24 mouse cellular contexts compared by ENCODE assay signal in the genomic region with DNA sequence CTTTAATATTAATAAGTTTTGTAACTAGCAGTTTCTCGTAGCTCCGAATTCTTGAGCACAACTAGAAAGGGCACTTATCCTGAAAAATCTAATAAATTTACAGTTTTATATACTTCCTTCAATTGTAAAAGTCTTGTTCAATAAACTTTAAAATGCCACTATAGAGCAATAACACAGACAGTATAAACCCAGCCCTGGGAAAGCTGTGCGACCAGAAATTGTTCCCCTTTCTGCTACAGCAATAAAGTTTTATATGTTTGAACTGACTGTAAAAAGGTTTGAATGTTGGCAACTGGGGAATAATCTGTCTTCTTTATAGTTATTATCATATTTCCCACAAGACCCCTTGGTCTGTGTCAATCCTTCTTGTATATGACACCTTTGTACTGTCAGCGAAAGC.
DNase-seq lines count a peak whose midpoint lies in the region; ATAC-seq and TF ChIP-seq lines count a peak whose summit lies in the region.
"Had no signal": no experiment of that assay in that cellular context is flagged by ENCODE, and none has a peak within 500 bp of the region (broad histone marks: within the 10 kb centered on the region; RNA-seq: fewer than 3 reads in every experiment).

No protein-coding gene starts in this region.

- no peak overlapping the region for H3K4me3 ChIP-seq in midbrain, embryonic 15.5 days
- H3K4me3 ChIP-seq in midbrain, embryonic 14.5 days (replicated peaks; ENCODE audit: low read depth, low read length) = no peak overlapping the region
- H3K4me3 ChIP-seq in intestine, embryonic 16.5 days (ENCODE audit: low read length) = no peak overlapping the region
- H3K4me3 ChIP-seq in limb, embryonic 13.5 days = no peak overlapping the region
- no peak overlapping the region for H3K4me3 ChIP-seq in thymus, adult 2 months (ENCODE audit: control insufficient read depth, insufficient read depth, low read length)
- H3K4me3 ChIP-seq: embryonic facial prominence, embryonic 15.5 days; erythroblast, embryonic 14.5 days; forebrain, embryonic 10.5 days; forebrain, embryonic 15.5 days; heart, adult 2 months; heart, embryonic 15.5 days; hindbrain, embryonic 15.5 days had no signal

- TF ChIP-seq POLR2A in thymus, adult 2 months (IDR thresholded peaks at IDR 0.05; ENCODE audit: control insufficient read depth, extremely low read depth, insufficient read depth, low read length, poor library complexity) = no peak

- 80% methylated on average over 4 of the region's 4 CpGs for WGBS in midbrain, embryonic 15.5 days
- 81% methylated on average over 4 of the region's 4 CpGs for WGBS in midbrain, embryonic 14.5 days
- 72% methylated on average over 4 of the region's 4 CpGs for WGBS in intestine, embryonic 16.5 days
- 31% methylated on average over 4 of the region's 4 CpGs for WGBS in limb, embryonic 13.5 days
- 97% methylated on average over 4 of the region's 4 CpGs for WGBS in thymus, adult 2 months

- H3K9ac ChIP-seq in midbrain, embryonic 15.5 days = no peak overlapping the region
- H3K9ac ChIP-seq in midbrain, embryonic 14.5 days (replicated peaks; ENCODE audit: low read length) = no peak overlapping the region
- no peak overlapping the region for H3K9ac ChIP-seq in intestine, embryonic 16.5 days (ENCODE audit: low read depth, low read length)
- no peak overlapping the region for H3K9ac ChIP-seq in limb, embryonic 13.5 days
- H3K9ac ChIP-seq: embryonic facial prominence, embryonic 15.5 days; forebrain, embryonic 15.5 days; heart, embryonic 15.5 days; hindbrain, embryonic 15.5 days had no signal

- no peaks in the 10 kb centered on the region for H3K36me3 ChIP-seq in midbrain, embryonic 15.5 days (replicated peaks)
- no peaks in the 10 kb centered on the region for H3K36me3 ChIP-seq in midbrain, embryonic 14.5 days (ENCODE audit: control insufficient read depth, insufficient read depth, low read length)
- H3K36me3 ChIP-seq in intestine, embryonic 16.5 days (ENCODE audit: control insufficient read depth, insufficient read depth, low read length) = no peaks in the 10 kb centered on the region
- no peaks in the 10 kb centered on the region for H3K36me3 ChIP-seq in limb, embryonic 13.5 days
- H3K36me3 ChIP-seq in thymus, adult 2 months (ENCODE audit: control insufficient read depth, insufficient read depth, low read length) = no peaks in the 10 kb centered on the region
- H3K36me3 ChIP-seq: embryonic facial prominence, embryonic 15.5 days; forebrain, embryonic 15.5 days; heart, embryonic 15.5 days; hindbrain, embryonic 15.5 days had no signal

- no peak overlapping the region for H3K4me2 ChIP-seq in midbrain, embryonic 15.5 days
- H3K4me2 ChIP-seq in midbrain, embryonic 14.5 days (ENCODE audit: low read length) = no peak overlapping the region
- H3K4me2 ChIP-seq in intestine, embryonic 16.5 days (ENCODE audit: low read depth, low read length) = no peak overlapping the region
- no peak overlapping the region for H3K4me2 ChIP-seq in limb, embryonic 13.5 days (replicated peaks)
- H3K4me2 ChIP-seq: embryonic facial prominence, embryonic 15.5 days; forebrain, embryonic 15.5 days; heart, embryonic 11.5 days; heart, embryonic 15.5 days; hindbrain, embryonic 15.5 days had no signal

- no peak for TF ChIP-seq CTCF in thymus, adult 2 months (IDR thresholded peaks at IDR 0.05; ENCODE audit: borderline replicate concordance, control insufficient read depth, extremely low read depth, insufficient read depth, low read length, poor library complexity)

- no peaks in the 10 kb centered on the region for H3K27me3 ChIP-seq in midbrain, embryonic 15.5 days (replicated peaks)
- H3K27me3 ChIP-seq in midbrain, embryonic 14.5 days (ENCODE audit: control insufficient read depth, insufficient read depth, low read length) = no peaks in the 10 kb centered on the region
- H3K27me3 ChIP-seq in intestine, embryonic 16.5 days (replicated peaks; ENCODE audit: control insufficient read depth, insufficient read depth, low read length) = no peaks in the 10 kb centered on the region
- H3K27me3 ChIP-seq in limb, embryonic 13.5 days = peaks cover 61% of the 10 kb centered on the region
- no peaks in the 10 kb centered on the region for H3K27me3 ChIP-seq in thymus, adult 2 months (ENCODE audit: control insufficient read depth, insufficient read depth, low read length)
- H3K27me3 ChIP-seq: CH12.LX; embryonic facial prominence, embryonic 15.5 days; forebrain, embryonic 15.5 days; heart, embryonic 15.5 days; hindbrain, embryonic 15.5 days; Patski had no signal

- 0 out of 2 replicates have a peak overlapping the region, but pooled peaks have one; percentile 11 for H3K27ac ChIP-seq in midbrain, embryonic 15.5 days
- no peak overlapping the region for H3K27ac ChIP-seq in midbrain, embryonic 14.5 days (replicated peaks; ENCODE audit: low read depth, low read length)
- H3K27ac ChIP-seq in intestine, embryonic 16.5 days (ENCODE audit: low read length) = no peak overlapping the region
- no peak overlapping the region for H3K27ac ChIP-seq in limb, embryonic 13.5 days
- H3K27ac ChIP-seq in thymus, adult 2 months (ENCODE audit: control insufficient read depth, insufficient read depth, low read length) = no peak overlapping the region
- H3K27ac ChIP-seq: embryonic facial prominence, embryonic 15.5 days; forebrain, embryonic 10.5 days; forebrain, embryonic 15.5 days; heart, adult 2 months; heart, embryonic 15.5 days; hindbrain, embryonic 15.5 days had no signal

- peaks cover 49% of the 10 kb centered on the region for H3K4me1 ChIP-seq in midbrain, embryonic 15.5 days
- H3K4me1 ChIP-seq in midbrain, embryonic 14.5 days (ENCODE audit: control insufficient read depth, insufficient read depth, low read length) = peaks cover 44% of the 10 kb centered on the region
- peaks cover 9% of the 10 kb centered on the region for H3K4me1 ChIP-seq in intestine, embryonic 16.5 days (ENCODE audit: control insufficient read depth, insufficient read depth, low read length)
- peaks cover 39% of the 10 kb centered on the region for H3K4me1 ChIP-seq in limb, embryonic 13.5 days
- H3K4me1 ChIP-seq in thymus, adult 2 months (replicated peaks; ENCODE audit: control insufficient read depth, insufficient read depth, low read length) = no peaks in the 10 kb centered on the region

- no peaks in the 10 kb centered on the region for H3K9me3 ChIP-seq in midbrain, embryonic 15.5 days
- H3K9me3 ChIP-seq in midbrain, embryonic 14.5 days (ENCODE audit: control insufficient read depth, low read length) = no peaks in the 10 kb centered on the region
- no peaks in the 10 kb centered on the region for H3K9me3 ChIP-seq in intestine, embryonic 16.5 days (ENCODE audit: control insufficient read depth, low read length)
- H3K9me3 ChIP-seq in limb, embryonic 13.5 days = peaks cover 6% of the 10 kb centered on the region; the same call in 1 of the 2 replicates
- H3K9me3 ChIP-seq: embryonic facial prominence, embryonic 15.5 days; forebrain, embryonic 10.5 days; forebrain, embryonic 15.5 days; heart, embryonic 15.5 days; hindbrain, embryonic 15.5 days had no signal

- DNase-seq in midbrain, embryonic 14.5 days = no peak
- DNase-seq in adrenal gland, postnatal 10 days = no peak
- DNase-seq in adrenal gland, postnatal 25 days = no peak
- DNase-seq in thymus, adult 2 months = no peak
- DNase-seq: adrenal gland, postnatal 36 days; cerebellum, adult 2 months; cerebellum, postnatal 10 days; embryo, embryonic 11 days; gastrocnemius, postnatal 14 days; heart, adult 2 months; heart, postnatal 14 days had no signal

- no peak for ATAC-seq in midbrain, embryonic 15.5 days (replicated peaks)
- no peak for ATAC-seq in midbrain, embryonic 14.5 days (ENCODE audit: low FRiP score, low TSS enrichment)
- ATAC-seq in intestine, embryonic 16.5 days = peak; percentile 54; the same call in 1 of the 2 replicates
- peak; percentile 67; the same call in 1 of the 2 replicates for ATAC-seq in limb, embryonic 13.5 days (ENCODE audit: low FRiP score, low read depth)
- ATAC-seq: activated CD4-positive, CD25-positive, alpha-beta regulatory T cell, adult 4 months; forebrain, embryonic 15.5 days; Patski had no signal

Comparison
In these comparisons a context has a peak if more than half of its experiments do, and no peak if none do; other contexts are left out.
1. ATAC-seq: peak in intestine, embryonic 16.5 days (single experiment) and limb, embryonic 13.5 days (single experiment); none in midbrain, embryonic 15.5 days (single experiment) and midbrain, embryonic 14.5 days (single experiment).